Mouse (Mus musculus): ENCODE results near the gene Eif3j1. TPM values are rescaled to one million over a fixed set of nuclear protein-coding genes. Genes with fewer than 3 reads are reported as not detected.
"Not testable (repeated sequence)": the region's sequence is repeated elsewhere in the genome, so short reads cannot be mapped to it uniquely, and the experiment has no call there.

Eif3j1 gene
- total RNA-seq (2022), result 10 to 100 TPM; 33.9 to 42.2 (median 37.6) TPM

- DNase-seq (ENCODE audit: low spot score in 2 of 2), result peak; percentile 77 to 86
These were observed at the start of gene Eif3j1 for GRCm38 (mm10) chr2:122027862-122028755. Eif3j1 (plus strand) TSS chr2:122028546.

GRCm38 (mm10) chr2:121995738-121996137 is 32.6 kb upstream of the Eif3j1 start:
- DNase-seq (ENCODE audit: low spot score in 2 of 2), result no peak

- no peak for DNase-seq (ENCODE audit: low spot score in 2 of 2)
These were observed 19.5 kb upstream of the Eif3j1 start for GRCm38 (mm10) chr2:122008832-122009231.

DNA sequence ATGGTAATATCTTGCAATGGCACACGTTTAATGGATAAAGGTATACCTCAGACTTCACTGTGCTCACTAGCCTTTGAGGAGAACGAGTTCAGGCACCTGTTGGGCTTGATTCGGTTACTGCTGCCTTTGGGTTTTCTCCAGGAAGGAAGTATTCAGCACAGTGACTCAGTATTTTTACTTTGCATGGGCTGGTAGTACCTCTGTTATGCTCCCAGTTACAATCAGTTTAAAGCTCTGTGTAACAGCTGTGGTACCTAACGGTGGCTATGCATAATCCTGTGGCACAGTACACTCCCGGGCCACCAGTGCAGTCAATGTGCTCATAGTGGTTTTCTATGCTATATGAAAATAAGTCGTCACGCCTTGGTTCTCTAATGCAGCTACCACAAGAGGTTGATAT is 16.9 kb upstream of the Eif3j1 start:
- no peak for DNase-seq (ENCODE audit: low spot score in 2 of 2)

DNA sequence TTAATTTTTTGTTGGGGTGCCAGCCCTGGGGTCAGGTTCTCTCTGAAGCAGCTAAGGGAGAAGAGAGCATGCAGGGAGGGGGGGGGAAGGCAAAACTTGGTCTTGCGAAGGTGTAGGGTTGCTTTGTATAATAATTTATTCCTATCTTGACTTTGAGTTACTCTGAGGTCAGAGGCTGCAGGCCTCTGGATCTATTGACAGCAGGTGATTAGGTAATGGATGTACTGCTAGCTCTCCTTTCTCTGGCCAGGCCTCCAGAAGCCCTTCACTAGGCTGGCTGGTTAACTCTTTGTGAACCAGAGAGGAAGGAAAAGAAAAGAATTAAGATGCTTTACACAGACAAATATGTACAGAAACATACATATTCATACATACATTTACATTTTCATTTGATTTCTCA is 9.6 kb upstream of the Eif3j1 start:
- no peak for DNase-seq (ENCODE audit: low spot score in 2 of 2)

GRCm38 (mm10) chr2:122022284-122022683 is 6.1 kb upstream of the Eif3j1 start:
- DNase-seq (ENCODE audit: low spot score in 2 of 2), result no peak

DNA sequence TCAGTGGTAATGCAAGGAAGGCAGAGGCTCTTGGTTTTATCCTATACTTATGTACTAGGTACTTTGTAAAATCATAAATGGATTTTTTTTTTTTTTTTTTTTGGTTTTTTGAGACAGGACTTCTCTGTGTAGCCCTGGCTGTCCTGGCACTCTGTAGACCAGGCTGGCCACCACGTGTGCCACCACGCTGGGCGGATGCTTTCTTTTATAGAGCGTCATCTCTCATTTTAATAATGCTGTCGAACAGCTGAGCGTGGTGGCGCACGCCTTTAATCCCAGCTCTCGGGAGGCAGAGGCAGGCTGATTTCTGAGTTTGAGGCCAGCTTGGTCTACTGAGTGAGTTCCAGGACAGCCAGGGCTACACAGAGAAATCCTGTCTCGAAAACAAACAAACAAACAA is 1.3 kb upstream of the Eif3j1 start:
- not testable (repeated sequence) for DNase-seq (ENCODE audit: low spot score in 2 of 2)

GRCm38 (mm10) chr2:122028756-122029700 is 682 bp downstream of the Eif3j1 start:
- peak; percentile 34 to 36 for DNase-seq (ENCODE audit: low spot score in 2 of 2)

GRCm38 (mm10) chr2:122031970-122032369 is 3.6 kb downstream of the Eif3j1 start:
- no peak for DNase-seq (ENCODE audit: low spot score in 2 of 2)

DNA sequence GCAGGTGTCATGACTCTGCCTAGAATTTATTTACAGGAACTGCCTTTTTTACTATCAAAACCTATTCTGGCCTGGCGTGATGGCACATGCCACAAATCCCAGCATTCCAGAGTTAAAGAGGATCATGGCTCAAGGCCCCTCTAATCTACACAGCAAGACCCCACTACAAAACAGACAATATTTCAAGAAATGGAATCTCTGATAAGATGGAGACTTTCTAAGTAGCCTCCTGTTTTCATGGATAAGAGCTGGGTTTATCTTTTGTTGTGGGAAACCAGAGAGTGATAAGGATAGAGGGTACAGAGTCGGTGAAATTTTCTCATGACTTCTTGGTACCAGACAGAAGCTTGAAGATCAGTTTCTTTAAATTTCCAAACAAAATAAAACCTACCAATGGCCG is 7.7 kb downstream of the Eif3j1 start:
- DNase-seq (ENCODE audit: low spot score in 2 of 2), result no peak

GRCm38 (mm10) chr2:122043926-122044325 is 15.6 kb downstream of the Eif3j1 start:
- no peak for DNase-seq (ENCODE audit: low spot score in 2 of 2)

- no peak for DNase-seq (ENCODE audit: low spot score in 2 of 2)
These were observed 31.2 kb downstream of the Eif3j1 start for GRCm38 (mm10) chr2:122059365-122060115.

DNA sequence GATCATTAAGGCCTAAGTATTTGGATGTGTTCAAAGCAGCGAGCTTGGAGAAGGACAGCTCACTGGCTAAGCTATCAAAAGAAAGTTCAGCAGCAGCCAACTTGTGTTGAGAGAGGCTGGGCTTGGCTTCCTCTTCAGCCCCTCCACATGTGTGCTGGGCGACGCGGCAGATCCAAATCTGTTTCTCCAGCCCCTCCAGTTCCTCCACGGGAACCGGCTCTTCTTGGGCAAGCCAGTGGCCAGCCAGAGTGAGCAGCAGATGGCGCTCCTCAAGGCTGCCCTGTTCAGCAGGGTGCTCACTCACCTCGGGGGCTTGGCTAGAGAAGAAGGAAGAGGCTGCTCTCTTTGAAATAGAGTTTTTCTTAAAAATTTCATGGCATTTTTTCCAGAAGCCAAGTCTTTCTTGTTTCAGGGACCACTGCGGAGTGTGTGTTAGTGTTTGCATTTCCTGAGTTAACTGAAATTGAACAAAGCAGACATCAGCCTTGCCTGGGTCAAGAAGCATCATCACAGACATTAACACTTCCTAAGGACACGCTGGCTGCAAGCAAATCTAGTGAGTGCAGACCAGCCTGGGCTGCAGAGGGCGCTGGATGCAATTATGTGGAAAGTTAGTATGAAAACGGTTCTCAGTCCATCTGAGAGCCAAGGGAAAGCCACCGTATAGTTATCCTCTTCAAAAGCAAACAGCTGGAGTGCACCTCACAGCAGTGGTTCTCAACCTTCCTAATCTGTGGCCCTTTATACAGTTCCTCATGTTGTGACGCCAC is 37.0 kb downstream of the Eif3j1 start:
- DNase-seq (ENCODE audit: low spot score in 2 of 2), result peak in 1 of 2 experiments; percentile 14

DNA sequence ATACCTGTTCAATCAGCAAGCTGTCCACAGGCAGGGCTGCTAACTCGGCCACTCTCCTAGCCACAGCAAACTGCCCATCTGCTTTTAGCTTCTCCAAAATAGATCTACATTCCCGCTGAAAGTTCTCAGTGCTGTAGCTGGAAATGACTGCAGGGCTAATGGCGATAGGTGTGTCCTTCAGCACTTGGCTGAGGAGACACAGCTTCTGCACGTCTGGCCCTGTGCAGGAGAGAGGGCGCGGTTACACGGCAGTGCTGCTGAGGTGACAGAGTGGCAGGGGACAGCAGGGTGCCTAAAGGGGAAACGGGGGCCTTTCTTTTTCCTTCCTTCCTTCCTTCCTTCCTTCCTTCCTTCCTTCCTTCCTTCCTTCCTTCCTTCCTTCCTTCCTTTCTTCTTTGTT is 37.9 kb downstream of the Eif3j1 start:
- no peak for DNase-seq (ENCODE audit: low spot score in 2 of 2)

DNA sequence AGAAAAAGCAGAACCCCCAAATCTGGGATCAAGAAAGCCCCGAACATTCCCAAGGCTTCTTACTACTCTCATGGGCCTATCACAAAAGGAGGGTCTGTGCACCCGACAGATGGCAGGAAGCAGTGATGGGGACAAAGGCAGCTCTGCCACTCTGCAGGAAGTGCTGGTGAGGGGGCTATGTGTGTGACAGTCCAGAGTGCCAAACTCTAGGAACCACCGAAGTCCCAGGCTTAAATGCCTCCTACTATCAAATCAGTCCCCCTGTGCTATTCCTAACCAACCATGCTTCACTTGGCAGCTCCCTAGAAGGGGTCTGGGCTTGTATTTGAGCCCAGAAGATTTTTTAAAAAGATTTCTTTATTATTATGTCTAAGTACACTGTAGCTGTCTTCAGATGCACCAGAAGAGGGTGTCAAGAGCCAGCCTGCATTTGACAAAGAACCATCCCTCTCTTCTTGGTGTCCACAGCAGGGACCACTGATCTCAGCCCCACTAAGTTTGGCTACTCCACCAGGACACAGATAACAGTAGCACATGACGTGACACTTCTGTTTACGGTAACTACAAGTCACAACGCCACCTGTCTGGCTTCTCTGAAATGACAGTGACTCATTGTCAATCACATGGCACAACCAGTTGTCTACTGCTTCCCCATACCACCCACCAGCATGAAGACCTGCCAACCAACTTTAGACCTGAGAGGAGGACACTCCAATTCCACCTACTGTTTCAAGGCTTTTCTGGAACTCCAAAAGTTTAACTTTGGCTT is 41.0 kb downstream of the Eif3j1 start:
- DNase-seq (ENCODE audit: low spot score in 2 of 2), result no peak

DNA sequence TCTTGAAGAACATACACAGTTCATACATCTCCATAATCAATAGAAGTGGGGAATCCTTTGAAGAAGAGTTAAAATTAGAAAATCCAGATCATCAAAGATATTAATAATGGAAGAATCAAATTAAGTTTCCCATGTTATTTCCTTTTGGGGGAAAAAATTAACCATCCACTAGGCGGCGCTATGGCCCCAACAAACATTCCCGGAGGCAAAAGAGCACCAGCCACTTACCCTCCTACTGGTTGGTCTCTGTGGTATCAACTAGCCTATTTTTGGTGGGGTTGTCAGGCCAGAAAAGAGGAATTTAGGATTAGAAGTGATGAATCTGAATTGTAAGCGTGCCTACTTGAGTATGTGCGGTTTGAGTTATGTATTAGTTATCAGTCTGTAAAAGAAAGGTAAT is 41.6 kb downstream of the Eif3j1 start:
- peak in 1 of 2 experiments; percentile 25 for DNase-seq (ENCODE audit: low spot score in 2 of 2)

DNA sequence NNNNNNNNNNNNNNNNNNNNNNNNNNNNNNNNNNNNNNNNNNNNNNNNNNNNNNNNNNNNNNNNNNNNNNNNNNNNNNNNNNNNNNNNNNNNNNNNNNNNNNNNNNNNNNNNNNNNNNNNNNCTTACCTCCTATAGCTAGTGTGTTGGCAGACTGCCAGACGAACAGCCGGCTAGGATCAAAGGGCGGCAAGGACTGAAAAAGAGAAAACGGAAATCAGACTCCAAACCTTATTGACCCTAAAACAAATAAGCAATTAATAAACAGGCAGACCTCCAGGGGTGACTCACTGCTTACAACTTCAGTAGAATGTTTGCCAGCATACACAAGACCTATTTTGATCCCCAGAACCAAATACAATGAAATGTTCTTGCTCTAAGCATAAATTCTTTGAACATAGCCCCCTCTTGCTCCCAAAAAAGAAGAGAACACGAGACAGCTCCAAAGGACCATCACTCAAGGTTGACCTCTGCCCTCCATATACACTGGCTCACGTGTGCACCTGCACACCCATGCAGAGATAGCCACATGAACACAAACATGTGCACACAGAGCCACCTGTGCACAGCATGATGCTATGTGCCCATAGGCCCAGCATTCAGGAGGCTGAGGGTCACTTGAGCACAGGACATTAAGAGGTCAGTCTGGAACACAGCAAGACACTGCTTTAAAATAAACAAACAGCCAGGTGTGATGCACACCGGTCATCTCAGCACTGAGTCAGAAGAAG is 53.5 kb downstream of the Eif3j1 start:
- DNase-seq (ENCODE audit: low spot score in 2 of 2), result no peak

GRCm38 (mm10) chr2:122086446-122086845 is 58.1 kb downstream of the Eif3j1 start:
- DNase-seq (ENCODE audit: low spot score in 2 of 2), result peak in 1 of 2 experiments; percentile 14

DNA sequence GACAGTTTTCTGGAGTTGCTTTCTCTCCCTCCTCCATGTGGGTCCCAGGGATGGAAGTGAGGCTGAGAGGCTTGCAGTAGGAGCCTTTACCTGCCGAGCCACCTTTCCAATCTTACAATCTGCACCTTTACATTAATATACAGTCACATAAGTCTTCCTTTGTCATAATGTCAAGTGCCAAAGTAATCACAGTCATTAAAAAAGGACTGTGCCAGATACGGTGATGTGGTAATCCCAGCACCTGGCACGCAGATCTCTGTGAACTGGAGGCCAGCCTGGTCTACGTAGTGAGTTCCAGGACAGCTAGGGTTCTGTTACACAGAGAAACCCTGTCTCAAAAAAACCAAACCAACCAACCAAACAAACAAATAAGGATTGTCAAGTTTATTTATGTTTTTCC is 65.5 kb downstream of the Eif3j1 start:
- no peak for DNase-seq (ENCODE audit: low spot score in 2 of 2)
